Mouse (Mus musculus): ENCODE data around the gene Sdc3.

Gene Sdc3

GRCm38 (mm10) chr4:130792376-130793179 is at the start of gene Sdc3:
Gene Sdc3, plus strand, starts transcription at chr4:130792537.
- DNase-seq: no peak

- DNase-seq: no peak
Measured at GRCm38 (mm10) chr4:130744058-130744457, 48.3 kb upstream of the Sdc3 start.

GRCm38 (mm10) chr4:130745561-130746306 is 46.6 kb upstream of the Sdc3 start:
- no peak for DNase-seq

- no peak for DNase-seq
Measured at GRCm38 (mm10) chr4:130749566-130749965, 42.8 kb upstream of the Sdc3 start.

GRCm38 (mm10) chr4:130751966-130752365 is 40.4 kb upstream of the Sdc3 start:
- DNase-seq: no peak

- DNase-seq: no peak
Measured at GRCm38 (mm10) chr4:130752591-130752990, 39.7 kb upstream of the Sdc3 start.

- DNase-seq: no peak
Measured at GRCm38 (mm10) chr4:130753755-130754154, 38.6 kb upstream of the Sdc3 start.

GRCm38 (mm10) chr4:130754776-130755175 is 37.6 kb upstream of the Sdc3 start:
- DNase-seq: no peak

- DNase-seq: no peak
Measured at GRCm38 (mm10) chr4:130759875-130760274, 32.5 kb upstream of the Sdc3 start.

- no peak for DNase-seq
Measured at GRCm38 (mm10) chr4:130761809-130762208, 30.5 kb upstream of the Sdc3 start.

- no peak for DNase-seq
Measured at GRCm38 (mm10) chr4:130765399-130766160, 26.8 kb upstream of the Sdc3 start.

- no peak for DNase-seq
Measured at GRCm38 (mm10) chr4:130766387-130766786, 25.9 kb upstream of the Sdc3 start.

- no peak for DNase-seq
Measured at GRCm38 (mm10) chr4:130766926-130767325, 25.4 kb upstream of the Sdc3 start.

- no peak for DNase-seq
Measured at GRCm38 (mm10) chr4:130773899-130774298, 18.4 kb upstream of the Sdc3 start.

- DNase-seq: no peak
Measured at GRCm38 (mm10) chr4:130774822-130775221, 17.5 kb upstream of the Sdc3 start.

- no peak for DNase-seq
Measured at GRCm38 (mm10) chr4:130777647-130778046, 14.7 kb upstream of the Sdc3 start.

- no peak for DNase-seq
Measured at GRCm38 (mm10) chr4:130779037-130779436, 13.3 kb upstream of the Sdc3 start.

GRCm38 (mm10) chr4:130782492-130782891 is 9.8 kb upstream of the Sdc3 start:
- DNase-seq: no peak

GRCm38 (mm10) chr4:130784755-130785154 is 7.6 kb upstream of the Sdc3 start:
- no peak for DNase-seq

- no peak for DNase-seq
Measured at GRCm38 (mm10) chr4:130787530-130787929, 4.8 kb upstream of the Sdc3 start.

- DNase-seq: peak; percentile 80
Measured at GRCm38 (mm10) chr4:130790180-130790579, 2.2 kb upstream of the Sdc3 start.

GRCm38 (mm10) chr4:130791811-130792375 is 444 bp upstream of the Sdc3 start:
- no peak for DNase-seq

GRCm38 (mm10) chr4:130793180-130793501 is 804 bp downstream of the Sdc3 start:
- no peak for DNase-seq

Data from cerebellum, adult 11 months (tissue).